9 mouse cellular contexts compared by ENCODE assay signal in the genomic region with DNA sequence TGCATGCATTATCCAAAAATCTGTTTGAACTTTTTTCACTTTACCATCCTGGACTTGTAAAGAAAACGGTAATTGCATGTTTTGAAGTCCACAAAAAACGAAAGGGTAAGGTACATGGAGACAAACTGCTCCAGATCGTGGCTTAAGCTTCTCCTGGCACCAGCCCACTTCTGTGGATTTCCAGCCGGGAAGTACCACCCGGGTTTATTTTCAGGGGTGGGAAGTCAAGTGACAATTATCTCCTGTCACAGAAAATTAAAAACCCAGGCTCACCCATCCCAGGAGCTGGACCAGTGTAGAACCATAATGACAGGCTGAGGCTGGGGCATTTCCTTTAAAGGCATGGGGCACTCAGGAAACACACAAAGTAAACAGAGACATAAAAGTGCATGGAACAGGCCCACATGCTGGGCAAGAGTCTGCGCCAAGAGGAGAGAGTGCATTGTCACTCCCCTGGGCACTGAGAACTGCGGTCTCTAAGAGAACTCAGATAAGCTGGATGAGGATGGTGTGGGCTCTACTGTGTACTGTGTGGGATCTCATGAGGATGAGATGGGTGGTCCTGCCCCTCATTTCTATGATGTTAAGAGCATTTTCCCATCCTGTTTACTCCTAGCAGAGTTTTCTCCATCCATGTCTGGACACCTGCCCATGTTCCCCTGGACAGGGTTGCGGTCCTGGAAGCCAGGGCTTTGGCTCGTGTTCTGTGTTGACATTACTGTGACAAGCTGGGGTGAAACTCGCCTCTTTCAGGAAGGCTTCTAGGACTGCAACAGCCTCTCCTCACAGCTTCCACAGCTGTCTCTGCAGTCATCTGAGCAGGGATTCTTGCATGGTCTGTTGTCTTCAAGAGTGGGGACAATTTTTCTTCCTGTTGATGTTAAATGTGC.
DNase-seq lines count a peak whose midpoint lies in the region; ATAC-seq lines count a peak whose summit lies in the region.
"Had no signal": no experiment of that assay in that cellular context is flagged by ENCODE, and none has a peak within 500 bp of the region (broad histone marks: within the 10 kb centered on the region; RNA-seq: fewer than 3 reads in every experiment).

No protein-coding gene starts in this region.

- H3K27ac ChIP-seq in heart, embryonic 12.5 days (ENCODE audit: poor library complexity, severe bottlenecking): no peak overlapping the region

- DNase-seq in heart, adult 18-20 months: peak; percentile 53 to 54
- peak; percentile 48 for DNase-seq in Muller cell, postnatal 12 days (ENCODE audit: inconsistent ontology term)
- DNase-seq in heart, postnatal 10 days: peak; percentile 36 to 51
- DNase-seq in lung, postnatal 14 days: peak; percentile 49
- no peak for DNase-seq in embryo, embryonic 10.5 days (ENCODE audit: low spot score)
- no peak for DNase-seq in left cerebral cortex, postnatal 36 days (ENCODE audit: low spot score in 2 of 2)
- DNase-seq in left cerebral cortex, adult 9 months (ENCODE audit: low spot score in 2 of 2): no peak

- peaks cover 8% of the 10 kb centered on the region; the same call in 1 of the 2 replicates for H3K4me1 ChIP-seq in heart, embryonic 12.5 days (replicated peaks)

- H3K4me2 ChIP-seq in heart, embryonic 12.5 days: no peak overlapping the region

- 49% methylated on average over 10 of the region's 10 CpGs for WGBS in heart, embryonic 12.5 days

- intact Hi-C loops in heart, postnatal 10 days (cut with DNase I): no loop called here
- intact Hi-C loops in left cerebral cortex, postnatal 36 days (cut with DNase I): no loop called here

- ATAC-seq in heart, embryonic 12.5 days (ENCODE audit: insufficient number of reproducible peaks, low FRiP score): no peak

- H3K27me3 ChIP-seq in heart, embryonic 12.5 days (replicated peaks): no peaks in the 10 kb centered on the region
- H3K27me3 ChIP-seq: CH12.LX had no signal

- H3K9ac ChIP-seq in heart, embryonic 12.5 days: no peak overlapping the region

- H3K9me3 ChIP-seq in heart, embryonic 12.5 days (replicated peaks): no peaks in the 10 kb centered on the region

- no peaks in the 10 kb centered on the region for H3K36me3 ChIP-seq in heart, embryonic 12.5 days

- no peak overlapping the region for H3K4me3 ChIP-seq in heart, embryonic 12.5 days

Comparison
In these comparisons a context has a peak if more than half of its experiments do, and no peak if none do; other contexts are left out.
1. DNase-seq: peak in heart, adult 18-20 months (2 of 2), Muller cell, postnatal 12 days (single experiment), heart, postnatal 10 days (2 of 2) and lung, postnatal 14 days (single experiment); none in embryo, embryonic 10.5 days (single experiment), left cerebral cortex, postnatal 36 days (0 of 2) and left cerebral cortex, adult 9 months (0 of 2).